Mouse (Mus musculus): ENCODE measurements around the gene Cacng7. TPM values are rescaled to one million over a fixed set of nuclear protein-coding genes. Genes with fewer than 3 reads are reported as not detected.
A peak's percentile ranks its signal among the peaks of the same experiment; 100 is the strongest.

Cacng7 gene
- total and polyA plus RNA-seq, 3 experiments, result 0.04 to 0.11 TPM; not detected in 1

DNA sequence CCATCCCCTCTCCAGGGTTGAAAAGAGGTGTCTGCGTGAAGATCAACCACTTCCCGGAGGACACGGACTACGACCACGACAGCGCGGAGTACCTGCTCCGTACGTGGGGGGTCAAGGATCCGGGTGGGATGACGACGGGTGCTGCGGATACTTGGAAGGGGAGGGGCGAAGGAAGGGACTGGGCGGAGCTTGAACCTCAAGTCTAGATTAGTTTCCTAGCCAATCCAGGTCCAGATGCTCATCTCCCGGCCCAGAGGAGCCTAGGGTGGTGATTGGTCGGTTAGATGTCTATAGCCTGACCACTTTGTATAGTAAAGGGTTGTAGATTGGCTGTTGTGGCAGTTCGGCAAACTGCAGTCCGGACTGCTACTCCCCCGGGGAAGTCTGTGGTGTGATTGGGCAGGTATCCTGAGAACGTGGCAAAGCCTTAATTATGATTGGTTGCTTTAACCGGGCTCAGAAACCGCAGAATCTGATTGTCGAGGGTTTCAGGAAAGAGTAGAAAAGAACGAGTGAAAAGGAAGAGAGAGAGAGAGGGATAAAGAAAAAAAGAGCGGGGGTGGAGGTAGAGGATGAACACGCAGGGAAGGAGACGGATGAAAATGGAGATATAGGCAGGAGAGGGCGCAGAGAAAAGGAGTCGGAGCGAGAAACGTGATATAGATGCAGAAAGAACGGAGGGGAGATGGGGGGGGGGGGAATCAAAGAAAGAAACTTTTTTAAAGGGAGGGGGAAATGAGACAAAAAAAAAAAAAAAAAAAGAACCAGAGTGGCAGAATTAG, 78.6 kb downstream of the Cacng7 start (continued):
- TF ChIP-seq CTCF (IDR thresholded peaks at IDR 0.05 in 2 of 3, conservative IDR thresholded peaks at IDR 0.05 in 1 of 3; ENCODE audit: control insufficient read depth in 1 of 3, insufficient read depth in 1 of 3, low read depth in 2 of 3, low read length in 3 of 3, poor library complexity in 1 of 3, severe bottlenecking in 1 of 3) (no peak), E2F4 (IDR thresholded peaks at IDR 0.05; ENCODE audit: borderline replicate concordance, low read depth, low read length) (no peak), MXI1 (IDR thresholded peaks at IDR 0.05; ENCODE audit: low read depth, low read length) (peak; percentile 52), SMC3 (IDR thresholded peaks at IDR 0.05; ENCODE audit: low read depth, low read length) (no peak)

DNA sequence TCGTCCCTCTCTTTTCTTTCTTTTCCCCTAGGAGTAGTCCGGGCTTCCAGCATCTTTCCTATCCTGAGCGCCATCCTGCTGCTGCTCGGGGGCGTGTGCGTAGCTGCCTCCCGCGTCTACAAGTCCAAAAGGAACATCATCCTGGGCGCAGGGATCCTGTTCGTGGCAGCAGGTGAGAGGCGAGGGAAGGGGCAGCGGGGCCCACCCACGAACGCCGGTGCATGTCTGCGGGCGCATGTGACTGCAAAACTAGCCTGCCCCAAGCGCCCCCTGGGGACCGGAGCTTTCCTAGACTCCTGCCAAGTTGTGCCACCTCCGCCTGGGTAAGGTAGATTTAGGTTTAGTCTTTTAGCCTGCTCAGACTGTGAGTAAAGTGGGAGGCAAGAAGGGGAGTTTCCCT, 79.3 kb downstream of the Cacng7 start:
- TF ChIP-seq BHLHE40 (IDR thresholded peaks at IDR 0.05; ENCODE audit: borderline replicate concordance, low read depth, low read length) (peak; percentile 21; the same call in 1 of the 2 replicates), ETS1 (IDR thresholded peaks at IDR 0.05; ENCODE audit: low read depth, low read length) (no peak), EP300 (IDR thresholded peaks at IDR 0.05; ENCODE audit: low read depth in 1 of 2, low read length in 2 of 2) (no peak), MYB (IDR thresholded peaks at IDR 0.05; ENCODE audit: low read depth, low read length) (no peak; the same call in 1 of the 2 replicates), CTCF (IDR thresholded peaks at IDR 0.05 in 2 of 3, conservative IDR thresholded peaks at IDR 0.05 in 1 of 3; ENCODE audit: control insufficient read depth in 1 of 3, insufficient read depth in 1 of 3, low read depth in 2 of 3, low read length in 3 of 3, poor library complexity in 1 of 3, severe bottlenecking in 1 of 3) (peak; percentile 27 to 66 (median 58); a peak in 5 of 6 replicates), MYC (IDR thresholded peaks at IDR 0.05; ENCODE audit: low read depth, low read length) (peak; percentile 56; the same call in 1 of the 2 replicates), USF1 (IDR thresholded peaks at IDR 0.05; ENCODE audit: low read depth, low read length) (peak; percentile 61), SMC3 (IDR thresholded peaks at IDR 0.05; ENCODE audit: low read depth, low read length) (peak; percentile 45), RCOR1 (IDR thresholded peaks at IDR 0.05; ENCODE audit: low read depth, low read length) (no peak), SIN3A (IDR thresholded peaks at IDR 0.05; ENCODE audit: low read length) (peak; percentile 39), GATA1 (IDR thresholded peaks at IDR 0.05; ENCODE audit: low read depth, low read length) (no peak), MAX (IDR thresholded peaks at IDR 0.05; ENCODE audit: low read length) (peak; percentile 67), ELF1 (IDR thresholded peaks at IDR 0.05; ENCODE audit: low read depth, low read length) (no peak), RAD21 (IDR thresholded peaks at IDR 0.05; ENCODE audit: low read depth, low read length) (peak; percentile 9), JUND (IDR thresholded peaks at IDR 0.05; ENCODE audit: low read depth, low read length) (no peak)
- Histone ChIP-seq H3K27ac (ENCODE audit: control insufficient read depth, low read depth, low read length) (peak overlapping the region; percentile 94), H3K9me3 (replicated peaks; ENCODE audit: insufficient read depth, low read length) (no peaks in the 10 kb centered on the region), H3K4me1 (ENCODE audit: control insufficient read depth in 1 of 2, insufficient read depth in 2 of 2, low read length in 2 of 2) (peaks cover 0 to 9% of the 10 kb centered on the region in 2 experiments), H3K79me2 (ENCODE audit: control insufficient read depth, insufficient read depth, low read length, poor library complexity) (peaks cover 10% of the 10 kb centered on the region), H3K27me3 (ENCODE audit: control insufficient read depth in 1 of 2, insufficient read depth in 2 of 2, low read length in 2 of 2) (no peaks in the 10 kb centered on the region), H3K4me3 (ENCODE audit: control insufficient read depth in 1 of 2, insufficient read depth in 1 of 2, low read depth in 2 of 2, low read length in 2 of 2) (peak overlapping the region; percentile 68 to 89), H3K9ac (ENCODE audit: control insufficient read depth, low read depth, low read length, poor library complexity, severe bottlenecking) (peak overlapping the region; percentile 96), H3K36me3 (ENCODE audit: control insufficient read depth in 1 of 2, insufficient read depth in 2 of 2, low read length in 2 of 2) (peaks cover 0 to 7% of the 10 kb centered on the region in 2 experiments; a peak in 3 of 4 replicates)
- peak; percentile 78 for DNase-seq (ENCODE audit: low read depth, low spot score)

All from MEL (cell line).